Mouse (Mus musculus) cerebellum, postnatal 25 days (tissue): Measurements from ENCODE around the gene Olfr699.
"Not testable (repeated sequence)": the region's sequence is repeated elsewhere in the genome, so short reads cannot be mapped to it uniquely, and the experiment has no call there.

ENCODE experiments used
- DNase-seq, 2 experiments: peaks; one replicate each; pipeline ENCODE4 v3.0.0; 2021; ENCODE audit warnings: mixed read lengths in 2 of 2

Olfr699 gene

GRCm38 (mm10) chr7:106793098-106793497 is at the start of gene Olfr699:
Gene Olfr699, minus strand, starts transcription at chr7:106793198.
- no peak for DNase-seq

- DNase-seq, result no peak
These were observed 40.8 kb upstream of the Olfr699 start, which contains the start of gene Olfr702 for GRCm38 (mm10) chr7:106833793-106834192. Gene Olfr702, minus strand, starts transcription at chr7:106833893.

- no peak for DNase-seq
These were observed 25.4 kb upstream of the Olfr699 start for GRCm38 (mm10) chr7:106818414-106818813.

- no peak for DNase-seq
These were observed 22.8 kb upstream of the Olfr699 start for GRCm38 (mm10) chr7:106815775-106816174.

DNA sequence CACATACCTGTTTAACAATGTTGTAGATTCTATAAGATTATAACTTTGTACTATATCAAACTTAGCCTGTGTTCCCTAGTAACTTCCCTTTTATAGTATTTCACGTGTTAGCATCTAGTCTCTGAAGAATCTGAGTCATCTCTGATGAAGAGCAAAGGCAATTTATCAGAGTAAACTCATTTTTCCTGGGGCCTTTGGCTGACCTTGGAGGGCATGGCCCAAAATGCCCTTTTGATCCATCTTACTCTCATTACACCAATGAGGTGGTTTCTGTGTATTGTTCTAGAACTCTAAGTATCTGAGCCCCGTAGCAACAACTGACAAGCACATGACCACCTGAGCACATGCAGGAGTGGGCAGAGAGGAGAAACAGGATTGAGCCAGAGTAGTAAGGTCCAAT is 20.8 kb upstream of the Olfr699 start, which contains the start of gene Olfr701:
Olfr701 (plus strand) TSS at position 301 of the 400 bp plus-strand sequence.
- no peak for DNase-seq

GRCm38 (mm10) chr7:106808734-106809133 is 15.7 kb upstream of the Olfr699 start, which contains the start of gene Olfr700:
Gene Olfr700, minus strand, starts transcription at chr7:106808834.
- DNase-seq, result no peak

DNA sequence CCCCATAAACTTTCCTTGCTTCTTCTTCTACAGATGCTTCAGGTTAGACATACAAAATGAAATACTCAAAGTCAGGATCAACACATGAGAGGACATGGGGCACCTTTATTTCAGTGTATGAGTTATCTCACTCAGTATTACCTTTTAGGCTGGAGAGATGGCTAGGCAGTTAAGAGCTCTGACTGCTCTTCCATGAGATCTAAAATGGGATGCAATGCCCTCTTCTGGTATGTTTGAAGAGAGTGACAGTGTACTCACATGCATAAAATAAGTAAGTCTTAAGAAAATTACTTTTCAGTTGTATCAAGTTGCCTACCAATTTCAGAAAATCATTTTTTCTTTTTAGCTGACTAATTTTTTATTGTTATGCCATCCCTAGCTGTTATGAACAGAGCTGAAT is 4.7 kb downstream of the Olfr699 start:
- DNase-seq, result no peak

DNA sequence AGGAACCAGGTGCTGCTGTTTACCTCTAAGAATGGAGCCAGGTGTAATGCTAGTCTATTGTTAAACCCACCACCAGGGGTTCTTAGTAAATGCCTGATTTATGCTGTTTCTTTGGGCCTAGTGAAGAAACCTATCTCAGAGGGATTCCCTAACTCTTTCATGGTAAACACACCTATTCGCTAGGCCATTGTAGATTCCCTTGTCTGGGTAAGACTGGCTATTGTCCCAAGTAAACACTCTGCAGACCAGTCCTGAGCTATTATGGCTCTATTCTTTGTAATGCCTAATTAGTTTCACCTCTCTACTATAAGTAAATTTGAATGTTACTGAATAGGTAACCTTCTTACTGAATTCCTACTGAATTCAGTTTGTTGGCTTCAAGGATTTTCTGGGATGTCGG is 32.0 kb downstream of the Olfr699 start:
- not testable (repeated sequence) for DNase-seq

GRCm38 (mm10) chr7:106758800-106759199 is 34.2 kb downstream of the Olfr699 start:
- DNase-seq, result no peak

DNA sequence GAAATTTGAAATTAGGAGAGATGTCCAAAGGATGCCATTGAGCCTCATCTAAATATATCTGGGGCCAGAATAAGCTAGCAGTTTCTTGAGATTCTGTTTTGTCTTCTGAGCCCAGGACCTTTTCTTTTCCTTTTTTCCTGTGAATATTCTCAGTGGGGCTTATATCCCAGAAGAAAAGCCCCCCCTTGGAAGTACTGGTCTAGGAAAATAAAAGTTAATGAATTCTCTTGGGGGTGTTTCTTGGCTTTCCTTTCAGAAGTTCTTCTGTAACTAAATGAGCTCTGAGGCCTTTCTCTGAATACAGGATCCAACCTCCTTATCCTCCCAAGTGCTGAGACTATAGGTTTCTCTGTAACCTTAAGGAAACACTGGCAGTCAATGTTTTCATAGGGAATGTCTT is 37.7 kb downstream of the Olfr699 start, which contains the start of gene Olfr698:
Olfr698 (minus strand) TSS at position 101 of the 400 bp plus-strand sequence.
- DNase-seq, result no peak

DNA sequence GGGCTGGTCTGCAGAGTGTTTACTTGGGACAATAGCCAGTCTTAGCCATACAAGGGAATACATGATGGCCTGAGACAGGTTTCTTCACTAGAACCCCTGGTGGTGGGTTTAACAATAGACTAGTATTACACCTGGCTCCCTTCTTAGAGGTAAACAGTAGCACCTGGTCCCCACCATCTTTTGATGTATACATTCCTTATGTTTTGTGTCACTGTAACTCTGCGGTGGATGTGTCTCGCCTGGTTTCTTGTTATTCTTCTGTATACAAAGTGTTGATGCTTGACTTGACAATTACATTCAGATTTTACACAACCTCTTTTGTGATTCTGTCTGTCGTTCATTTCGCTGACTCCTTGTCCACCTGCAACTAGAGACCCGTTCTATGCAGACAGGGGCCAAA is 47.2 kb downstream of the Olfr699 start:
- no peak for DNase-seq

DNA sequence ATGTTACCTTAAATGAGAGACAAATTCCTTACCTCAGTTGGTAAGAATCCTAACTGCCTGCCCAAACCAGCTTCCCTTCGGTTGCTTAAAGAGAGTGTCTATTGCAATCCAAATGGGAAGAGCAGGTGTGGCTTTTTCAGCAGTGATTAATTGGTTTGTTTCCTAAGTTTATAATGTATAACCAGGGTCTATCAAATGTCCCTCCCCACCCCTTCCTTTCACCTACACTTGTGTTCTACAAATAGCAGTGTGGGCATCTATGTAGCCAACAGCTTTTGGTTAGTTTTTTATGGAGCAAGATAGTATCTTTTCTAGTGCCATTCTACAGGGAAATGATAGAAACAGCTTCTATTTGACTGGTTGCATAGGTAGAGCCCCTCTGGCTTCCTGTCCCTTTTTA is 50.7 kb downstream of the Olfr699 start, which contains the start of gene Olfr697:
Olfr697 (minus strand) TSS at position 101 of the 400 bp plus-strand sequence.
- DNase-seq, result no peak
